Mouse (Mus musculus): Measurements from ENCODE around the gene Gng12. TPM values are rescaled to one million over a fixed set of nuclear protein-coding genes. Genes with fewer than 3 reads are reported as not detected.
"Not testable (repeated sequence)": the region's sequence is repeated elsewhere in the genome, so short reads cannot be mapped to it uniquely, and the experiment has no call there.

The Gng12 gene
- polyA plus RNA-seq, 1 experiment = 91.5 TPM

DNA sequence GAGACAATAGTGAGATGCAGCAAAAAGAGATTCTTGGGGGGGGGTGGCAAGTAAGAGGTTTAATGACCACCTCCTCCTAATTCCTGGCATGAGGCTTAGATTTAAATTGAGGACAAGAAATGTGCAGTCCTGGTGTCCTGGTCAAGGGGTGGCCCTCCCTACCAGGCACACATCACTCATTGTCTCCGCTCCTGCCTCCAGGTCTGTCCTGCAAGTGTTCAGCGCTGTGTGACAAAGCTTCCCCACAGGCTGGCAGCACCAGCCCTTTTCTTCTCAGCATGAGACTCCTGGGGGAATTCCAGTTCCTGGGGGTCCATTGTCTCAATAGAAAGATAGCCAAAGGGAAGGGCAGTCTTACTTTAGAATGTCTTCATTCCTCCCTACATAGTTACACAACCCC, 134.2 kb downstream of the Gng12 start:
- Histone ChIP-seq H3K27ac (ENCODE audit: insufficient read depth, low read depth, low read length) (no peak overlapping the region), H3K4me3 (ENCODE audit: insufficient read depth, low read length) (no peak overlapping the region), H3K4me1 (ENCODE audit: control insufficient read depth, insufficient read depth, low read length) (peaks cover 26% of the 10 kb centered on the region)
- TF ChIP-seq POLR2A (IDR thresholded peaks at IDR 0.05; ENCODE audit: borderline replicate concordance, low read depth, low read length) (no peak), CTCF (IDR thresholded peaks at IDR 0.05; ENCODE audit: low read depth, low read length) (no peak)

DNA sequence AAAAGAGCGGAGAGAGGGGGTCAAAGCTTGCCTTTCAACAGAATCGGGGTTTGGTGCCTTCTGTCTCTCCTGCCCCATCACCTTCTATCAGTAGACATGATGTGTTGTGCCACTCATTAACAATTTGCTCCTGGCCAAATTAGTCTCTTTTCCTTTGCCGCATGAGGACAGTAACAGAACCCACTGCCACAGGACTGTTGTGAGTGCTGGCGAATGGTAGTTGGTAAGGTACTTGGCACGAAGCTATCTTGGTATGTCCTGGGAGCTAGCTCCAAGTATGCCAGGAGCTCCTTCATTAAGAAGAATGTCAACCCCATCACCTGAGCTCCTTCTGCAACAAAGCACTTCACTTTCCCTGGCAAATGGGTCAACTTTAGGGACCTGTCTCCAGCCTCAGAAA, 134.6 kb downstream of the Gng12 start:
- Histone ChIP-seq H3K27ac (ENCODE audit: insufficient read depth, low read depth, low read length) (no peak overlapping the region), H3K4me3 (ENCODE audit: insufficient read depth, low read length) (no peak overlapping the region), H3K4me1 (ENCODE audit: control insufficient read depth, insufficient read depth, low read length) (peaks cover 27% of the 10 kb centered on the region)
- TF ChIP-seq POLR2A (IDR thresholded peaks at IDR 0.05; ENCODE audit: borderline replicate concordance, low read depth, low read length) (no peak), CTCF (IDR thresholded peaks at IDR 0.05; ENCODE audit: low read depth, low read length) (no peak)

DNA sequence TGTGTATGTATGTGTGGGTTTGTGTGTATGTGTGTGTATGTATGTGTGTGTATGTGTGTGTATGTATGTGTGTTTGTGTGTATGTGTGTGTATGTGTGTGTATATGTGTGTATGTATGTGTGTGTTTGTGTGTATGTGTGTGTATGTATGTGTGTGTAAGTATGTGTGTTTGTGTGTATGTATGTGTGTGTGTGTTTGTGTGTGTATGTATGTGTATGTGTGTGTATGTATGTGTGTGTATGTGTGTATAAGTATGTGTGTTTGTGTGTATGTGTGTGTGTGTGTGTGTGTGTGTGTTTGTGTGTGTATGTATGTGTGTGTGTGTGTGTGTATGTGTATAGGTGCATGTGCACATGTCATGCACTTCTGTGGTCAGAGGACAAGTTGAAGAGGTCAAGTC, 136.4 kb downstream of the Gng12 start:
- peaks cover 27% of the 10 kb centered on the region for H3K4me1 ChIP-seq (ENCODE audit: control insufficient read depth, insufficient read depth, low read length)
- not testable (repeated sequence) for H3K4me3 ChIP-seq (ENCODE audit: insufficient read depth, low read length); H3K27ac ChIP-seq (ENCODE audit: insufficient read depth, low read depth, low read length)

DNA sequence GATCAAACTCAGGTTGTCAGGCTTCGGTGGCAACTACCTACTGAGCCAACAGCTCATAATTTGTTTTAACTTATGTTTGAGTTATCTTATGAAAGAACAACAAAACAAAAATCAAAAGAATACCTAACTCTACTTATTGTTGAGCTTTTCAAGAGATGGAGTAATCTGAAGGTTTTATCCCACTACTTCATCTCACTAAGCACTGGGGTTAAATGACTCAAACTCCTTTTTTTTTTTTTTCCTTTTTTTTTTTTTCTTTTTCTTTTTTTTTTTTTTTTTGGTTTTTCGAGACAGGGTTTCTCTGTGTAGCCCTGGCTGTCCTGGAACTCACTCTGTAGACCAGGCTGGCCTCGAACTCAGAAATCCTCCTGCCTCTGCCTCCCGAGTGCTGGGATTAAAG, 136.8 kb downstream of the Gng12 start:
- not testable (repeated sequence) for H3K27ac ChIP-seq (ENCODE audit: insufficient read depth, low read depth, low read length); H3K4me3 ChIP-seq (ENCODE audit: insufficient read depth, low read length)
- peaks cover 26% of the 10 kb centered on the region for H3K4me1 ChIP-seq (ENCODE audit: control insufficient read depth, insufficient read depth, low read length)

DNA sequence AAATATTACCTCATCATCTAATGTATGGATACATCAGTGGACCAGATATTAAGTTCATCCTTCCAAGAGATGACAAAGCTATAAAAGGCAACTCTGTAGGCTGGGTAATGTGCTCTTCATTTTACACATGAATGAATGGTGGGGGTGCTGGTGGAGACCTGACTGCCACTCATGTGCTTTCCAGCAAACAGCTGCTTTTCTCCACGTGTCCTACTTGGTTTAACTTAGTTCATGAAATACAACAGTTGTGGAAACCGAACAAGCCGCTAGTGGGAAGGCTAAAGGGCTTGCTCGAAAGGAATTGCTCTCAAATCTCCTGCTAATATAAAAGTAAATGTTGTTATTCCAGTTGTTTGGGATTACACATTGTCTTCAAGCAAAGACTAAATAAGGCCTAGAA, 137.4 kb downstream of the Gng12 start:
- Histone ChIP-seq H3K4me3 (ENCODE audit: insufficient read depth, low read length) (no peak overlapping the region), H3K4me1 (ENCODE audit: control insufficient read depth, insufficient read depth, low read length) (peaks cover 27% of the 10 kb centered on the region), H3K27ac (ENCODE audit: insufficient read depth, low read depth, low read length) (no peak overlapping the region)
- TF ChIP-seq POLR2A (IDR thresholded peaks at IDR 0.05; ENCODE audit: borderline replicate concordance, low read depth, low read length) (no peak), CTCF (IDR thresholded peaks at IDR 0.05; ENCODE audit: low read depth, low read length) (no peak)

DNA sequence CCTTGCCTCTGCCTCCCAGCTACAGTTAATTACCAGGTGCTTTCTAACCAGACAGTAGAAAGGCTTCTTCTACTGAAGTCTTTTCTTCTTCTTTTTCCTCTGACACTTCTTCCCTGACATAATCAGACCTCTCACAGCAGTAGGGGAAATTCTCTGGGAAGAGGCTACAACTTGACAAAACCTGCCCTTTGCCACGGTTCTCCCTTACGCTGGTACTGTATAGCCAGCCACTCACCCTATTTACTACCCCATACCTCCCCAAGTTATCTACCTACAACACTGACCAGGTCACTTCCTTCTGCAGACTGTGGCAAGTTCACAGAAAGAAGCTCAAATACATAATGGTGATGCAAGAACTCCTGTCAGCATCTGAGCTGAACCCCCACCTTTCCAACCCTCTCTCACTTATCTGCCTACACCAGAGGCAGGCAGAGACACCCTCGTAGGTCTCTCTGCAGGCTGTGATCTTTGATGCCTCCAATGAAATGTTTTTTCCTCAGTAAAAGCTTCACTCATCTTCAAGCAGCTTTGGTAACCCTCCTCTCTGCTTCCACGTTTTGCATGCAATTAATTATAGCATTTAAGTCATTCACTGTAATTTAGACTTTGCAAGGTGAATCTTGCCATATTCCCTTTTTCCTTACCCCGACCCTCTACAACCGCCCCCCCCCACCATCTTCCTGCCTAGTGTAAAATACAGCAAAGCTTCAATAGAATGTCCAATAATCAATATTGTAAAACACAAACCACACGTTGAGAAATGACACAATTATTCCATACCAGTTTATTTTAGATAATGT, 138.3 kb downstream of the Gng12 start:
- Histone ChIP-seq H3K27ac (ENCODE audit: insufficient read depth, low read depth, low read length) (no peak overlapping the region), H3K4me3 (ENCODE audit: insufficient read depth, low read length) (no peak overlapping the region), H3K4me1 (ENCODE audit: control insufficient read depth, insufficient read depth, low read length) (peaks cover 18% of the 10 kb centered on the region)
- TF ChIP-seq POLR2A (IDR thresholded peaks at IDR 0.05; ENCODE audit: borderline replicate concordance, low read depth, low read length) = no peak
- no peak for TF ChIP-seq CTCF (IDR thresholded peaks at IDR 0.05; ENCODE audit: low read depth, low read length)

DNA sequence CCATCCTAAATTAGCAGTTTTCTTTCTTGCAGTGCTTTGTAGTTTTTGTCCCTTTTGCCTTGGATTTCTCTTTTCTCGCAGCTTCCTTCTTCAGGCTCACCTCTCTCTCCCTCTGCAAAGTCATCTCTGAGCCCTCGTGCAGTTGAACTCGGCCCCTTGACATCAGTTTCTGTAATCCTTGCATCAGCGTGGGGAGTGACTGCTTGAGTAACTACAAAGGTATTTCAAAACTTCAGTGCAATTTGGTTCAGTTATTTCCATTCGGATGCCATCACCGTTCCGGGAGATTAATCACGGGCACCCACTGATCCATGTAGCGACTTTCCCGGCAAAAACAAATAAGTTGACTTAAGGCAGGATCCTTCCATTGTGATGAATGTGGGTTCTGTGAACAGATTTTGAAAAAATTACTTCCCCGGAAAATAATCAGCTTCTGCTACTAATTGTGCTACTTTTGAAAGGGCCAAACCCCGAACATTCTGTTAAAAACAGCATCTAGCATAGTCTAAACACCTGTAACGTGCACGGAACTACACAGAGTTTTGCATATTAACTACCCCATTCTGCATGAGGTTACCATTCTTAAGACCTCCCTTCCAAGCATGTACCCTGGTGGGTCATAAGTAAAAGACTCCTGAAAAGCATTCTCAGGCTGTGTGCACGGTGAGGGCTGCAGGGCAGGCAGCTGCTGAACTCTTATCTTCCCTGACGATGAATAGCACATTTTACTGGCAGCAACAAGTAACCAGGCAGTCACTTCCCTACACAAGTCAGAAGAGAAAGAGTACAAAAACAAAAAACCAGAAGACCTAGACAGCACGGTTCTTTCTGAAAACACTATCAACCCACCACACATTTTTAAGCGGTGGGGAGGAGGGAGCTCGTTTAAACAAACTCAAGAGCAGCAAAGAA, 139.4 kb downstream of the Gng12 start:
- Histone ChIP-seq H3K4me1 (ENCODE audit: control insufficient read depth, insufficient read depth, low read length) (peaks cover 18% of the 10 kb centered on the region), H3K4me3 (ENCODE audit: insufficient read depth, low read length) (peak overlapping the region; percentile 81), H3K27ac (ENCODE audit: insufficient read depth, low read depth, low read length) (peak overlapping the region; percentile 20; the same call in 1 of the 2 replicates)
- TF ChIP-seq POLR2A (IDR thresholded peaks at IDR 0.05; ENCODE audit: borderline replicate concordance, low read depth, low read length) (no peak), CTCF (IDR thresholded peaks at IDR 0.05; ENCODE audit: low read depth, low read length) (no peak)

DNA sequence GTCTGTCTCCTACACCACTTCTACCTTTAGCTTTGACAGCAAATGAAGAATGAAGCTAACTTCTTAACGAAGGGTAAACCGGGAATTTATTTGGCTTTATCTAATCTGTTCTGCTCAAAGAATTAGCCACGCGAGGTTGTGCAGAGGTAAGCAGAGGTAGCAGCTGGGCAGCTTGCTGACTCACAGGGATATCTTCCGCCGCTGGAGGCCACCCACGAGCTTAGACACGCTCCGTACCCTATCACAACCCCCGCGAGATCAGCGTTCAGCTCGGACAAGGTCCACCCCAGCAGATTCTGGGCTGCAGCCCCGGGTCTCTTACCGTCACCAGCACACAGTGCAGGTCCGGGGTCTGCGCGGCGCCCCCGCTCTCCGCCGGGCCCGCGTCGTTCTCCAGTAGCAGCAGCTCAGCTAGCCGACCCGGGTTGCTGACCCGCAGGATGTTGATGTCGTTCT, 140.2 kb downstream of the Gng12 start:
- peak overlapping the region; percentile 81 for H3K4me3 ChIP-seq (ENCODE audit: insufficient read depth, low read length)
- peaks cover 24% of the 10 kb centered on the region for H3K4me1 ChIP-seq (ENCODE audit: control insufficient read depth, insufficient read depth, low read length)
- TF ChIP-seq CTCF (IDR thresholded peaks at IDR 0.05; ENCODE audit: low read depth, low read length) = peak; percentile 40; the same call in 1 of the 2 replicates
- no peak for TF ChIP-seq POLR2A (IDR thresholded peaks at IDR 0.05; ENCODE audit: borderline replicate concordance, low read depth, low read length)
- peak overlapping the region; percentile 64 for H3K27ac ChIP-seq (ENCODE audit: insufficient read depth, low read depth, low read length)

DNA sequence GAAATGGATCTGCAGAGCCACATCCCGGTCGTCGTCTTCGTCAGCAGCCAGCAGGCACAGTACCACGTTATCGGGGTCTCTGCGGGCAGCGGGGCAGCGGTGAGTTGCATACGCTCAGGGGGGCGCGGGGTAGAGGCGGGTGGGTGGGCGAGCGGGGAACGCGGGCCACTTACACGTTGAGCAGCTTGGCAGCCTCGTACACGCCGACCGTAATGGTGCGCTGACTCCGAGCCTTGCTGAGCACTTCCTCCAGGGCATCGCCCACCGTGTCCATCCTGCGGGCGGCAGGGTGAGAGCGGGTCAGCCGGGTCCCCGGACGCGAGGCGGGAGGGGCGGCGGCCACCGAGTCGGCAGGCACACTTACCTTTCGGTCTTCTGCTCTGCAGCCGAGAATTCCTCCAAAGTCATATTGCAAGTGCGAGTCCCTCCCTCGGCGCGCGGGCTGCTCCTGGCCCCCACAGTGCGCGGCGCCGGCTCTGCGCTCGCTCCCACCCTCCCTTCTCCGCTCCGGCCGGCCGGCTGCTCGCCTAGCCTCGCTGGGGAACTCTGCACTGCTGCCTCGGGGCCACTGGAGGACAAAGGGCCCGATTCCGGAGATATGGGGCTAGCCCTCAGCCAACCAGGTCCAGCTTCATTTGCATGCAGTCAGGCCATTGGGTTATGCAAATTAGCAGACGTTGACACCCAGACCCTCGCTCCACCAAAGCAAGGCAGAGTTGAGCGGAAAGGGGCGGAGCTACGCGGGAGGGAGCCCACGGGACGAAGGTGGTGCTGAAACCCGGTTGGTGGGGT, 140.8 kb downstream of the Gng12 start, which contains the start of gene Gadd45a:
TSS of gene Gadd45a (minus strand) at position 621 of the 792 bp plus-strand sequence.
- Histone ChIP-seq H3K4me3 (ENCODE audit: insufficient read depth, low read length) (peak within 1 kb of the TSS; percentile 81), H3K4me1 (ENCODE audit: control insufficient read depth, insufficient read depth, low read length) (peaks cover 27% of the 10 kb centered on the region), H3K27ac (ENCODE audit: insufficient read depth, low read depth, low read length) (peak within 1 kb of the TSS; percentile 64)
- TF ChIP-seq CTCF (IDR thresholded peaks at IDR 0.05; ENCODE audit: low read depth, low read length) (no peak), POLR2A (IDR thresholded peaks at IDR 0.05; ENCODE audit: borderline replicate concordance, low read depth, low read length) (peak; percentile 89)

Measured in bone marrow macrophage, adult 2 months (primary cell).